Mouse (Mus musculus) G1E (cell line): ENCODE measurements around the gene Rnf126. TPM values are rescaled to one million over a fixed set of nuclear protein-coding genes. Genes with fewer than 3 reads are reported as not detected.

Experiments used
- ATAC-seq: 2 replicates; pipeline ENCODE4 v1.8.0; 2016; ENCODE audit warnings: mild to moderate bottlenecking; ENCODE audit not compliant: insufficient number of reproducible peaks, poor library complexity, low FRiP score, severe bottlenecking; ENCODE audit errors: extremely low read depth
- DNase-seq: peaks from one replicate; pipeline ENCODE4 v3.0.0; 2012; ENCODE audit warnings: low spot score
- H3K27me3 ChIP-seq: 2 replicates; pipeline ENCODE4 v1.6.1; 2012; ENCODE audit warnings: mild to moderate bottlenecking, low read length, inconsistent platforms; ENCODE audit not compliant: insufficient read depth
- H3K36me3 ChIP-seq: replicated peaks from 2 replicates; pipeline ENCODE3; 2012; ENCODE audit warnings: mild to moderate bottlenecking, inconsistent platforms
- H3K4me1 ChIP-seq: 2 replicates; pipeline ENCODE4 v1.6.1; 2012; ENCODE audit warnings: low read depth, low read length, inconsistent platforms, mixed read lengths; ENCODE audit not compliant: insufficient read depth
- H3K4me3 ChIP-seq: 2 replicates; pipeline ENCODE4 v1.5.1; 2012; ENCODE audit warnings: low read depth, mild to moderate bottlenecking, inconsistent platforms, low read length, moderate library complexity, mixed read lengths
- H3K9me3 ChIP-seq: replicated peaks from 2 replicates; pipeline ENCODE4 v1.6.1; 2012; ENCODE audit warnings: inconsistent platforms
- CTCF ChIP-seq: IDR thresholded peaks from 2 replicates; pipeline ENCODE4 v1.5.1; 2012; ENCODE audit warnings: low read depth, low read length, inconsistent platforms, mixed read lengths
- GATA1 ChIP-seq: IDR thresholded peaks from 2 replicates; pipeline ENCODE4 v1.6.1; 2012; ENCODE audit warnings: borderline replicate concordance, low read length, inconsistent platforms, mixed read lengths
- GATA2 ChIP-seq: IDR thresholded peaks from 2 replicates; pipeline ENCODE4 v1.6.1; 2012; ENCODE audit warnings: low read depth, low read length, inconsistent platforms, borderline replicate concordance
- POLR2AphosphoS5 ChIP-seq: IDR thresholded peaks from 2 replicates; pipeline ENCODE4 v1.6.1; 2012; ENCODE audit warnings: low read depth, low read length, inconsistent platforms; ENCODE audit not compliant: insufficient replicate concordance
- TAL1 ChIP-seq: conservative IDR thresholded peaks from 2 replicates; pipeline ENCODE4 v1.6.1; 2012; ENCODE audit warnings: low read depth, low read length, inconsistent platforms, mixed read lengths
- polyA plus RNA-seq: library from polyadenylated mRNA; stranded (reverse); fragments of >175 nt; gene quantifications from 2 replicates; pipeline ENCODE4 v1.2.3, GENCODE M21; 2012
- total RNA-seq, 2 experiments: library from RNA; stranded (forward) in 1 of 2; stranded (reverse) in 1 of 2; fragments of 200-1000 nt in 1 of 2; fragments of >200 nt in 1 of 2; fragmentation: Nextera tagmentation in 1 of 2; gene quantifications; 2 replicates each; pipeline ENCODE4 v1.2.3; 2014 to 2017

Gene Rnf126
- total and polyA plus RNA-seq, 3 experiments: 23.5 to 353 (median 109) TPM

GRCm38 (mm10) chr10:79798289-79798928 is 31.7 kb upstream of the Rnf126 start:
- Histone ChIP-seq H3K36me3 (no peaks in the 10 kb centered on the region), H3K4me1 (peaks cover 34% of the 10 kb centered on the region), H3K9me3 (0 out of 2 replicates have a peak, but pooled peaks cover 2% of the 10 kb centered on the region), H3K27me3 (peaks cover 56% of the 10 kb centered on the region), H3K4me3 (no peak overlapping the region)
- TF ChIP-seq GATA2 (no peak), GATA1 (no peak)
- ATAC-seq (peak; percentile 78), DNase-seq (no peak)

- 0 out of 2 replicates have a peak, but pooled peaks cover 2% of the 10 kb centered on the region for H3K9me3 ChIP-seq
- no peak overlapping the region for H3K4me3 ChIP-seq
- H3K4me1 ChIP-seq: peaks cover 37% of the 10 kb centered on the region
- TF ChIP-seq GATA1: no peak
- TF ChIP-seq TAL1: no peak
- no peak for TF ChIP-seq CTCF
- TF ChIP-seq POLR2AphosphoS5: no peak
- no peak for TF ChIP-seq GATA2
- DNase-seq (no peak), ATAC-seq (no peak)
- no peaks in the 10 kb centered on the region for H3K36me3 ChIP-seq
- H3K27me3 ChIP-seq: peaks cover 54% of the 10 kb centered on the region
Observed at GRCm38 (mm10) chr10:79797326-79797725, 30.6 kb upstream of the Rnf126 start.

GRCm38 (mm10) chr10:79795905-79796304 is 29.2 kb upstream of the Rnf126 start:
- H3K36me3 ChIP-seq: no peaks in the 10 kb centered on the region
- TF ChIP-seq CTCF (no peak), GATA1 (no peak), GATA2 (no peak), POLR2AphosphoS5 (no peak), TAL1 (no peak)
- no peak for DNase-seq
- H3K27me3 ChIP-seq: peaks cover 44% of the 10 kb centered on the region
- H3K4me1 ChIP-seq: peaks cover 34% of the 10 kb centered on the region
- H3K4me3 ChIP-seq: no peak overlapping the region
- H3K9me3 ChIP-seq: 0 out of 2 replicates have a peak, but pooled peaks cover 2% of the 10 kb centered on the region
- ATAC-seq: no peak

- DNase-seq (no peak), ATAC-seq (no peak)
- TF ChIP-seq POLR2AphosphoS5 (no peak), GATA2 (no peak), GATA1 (no peak), TAL1 (no peak), CTCF (no peak)
- Histone ChIP-seq H3K9me3 (0 out of 2 replicates have a peak, but pooled peaks cover 2% of the 10 kb centered on the region), H3K36me3 (no peaks in the 10 kb centered on the region), H3K27me3 (peaks cover 44% of the 10 kb centered on the region), H3K4me1 (peaks cover 34% of the 10 kb centered on the region), H3K4me3 (no peak overlapping the region)
Observed at GRCm38 (mm10) chr10:79794491-79794931, 27.8 kb upstream of the Rnf126 start.

GRCm38 (mm10) chr10:79793738-79794490 is 27.2 kb upstream of the Rnf126 start:
- TF ChIP-seq CTCF (no peak), GATA1 (no peak), TAL1 (no peak), POLR2AphosphoS5 (no peak), GATA2 (no peak)
- ATAC-seq (no peak), DNase-seq (no peak)
- Histone ChIP-seq H3K4me3 (peak overlapping the region; percentile 70), H3K9me3 (0 out of 2 replicates have a peak, but pooled peaks cover 2% of the 10 kb centered on the region), H3K4me1 (peaks cover 34% of the 10 kb centered on the region), H3K36me3 (no peaks in the 10 kb centered on the region), H3K27me3 (peaks cover 45% of the 10 kb centered on the region)

GRCm38 (mm10) chr10:79793051-79793737 is 26.4 kb upstream of the Rnf126 start, which contains the start of gene Palm:
Gene Palm (plus strand): TSS chr10:79793572.
- Histone ChIP-seq H3K9me3 (0 out of 2 replicates have a peak, but pooled peaks cover 2% of the 10 kb centered on the region), H3K4me1 (peaks cover 37% of the 10 kb centered on the region), H3K36me3 (no peaks in the 10 kb centered on the region), H3K27me3 (peaks cover 46% of the 10 kb centered on the region), H3K4me3 (peak within 1 kb of the TSS; percentile 70)
- TF ChIP-seq CTCF: peak; percentile 60; the same call in 1 of the 2 replicates
- no peak for TF ChIP-seq GATA1
- DNase-seq (peak; percentile 68), ATAC-seq (no peak)
